10 mouse cellular contexts compared by ENCODE assay signal in the genomic region with DNA sequence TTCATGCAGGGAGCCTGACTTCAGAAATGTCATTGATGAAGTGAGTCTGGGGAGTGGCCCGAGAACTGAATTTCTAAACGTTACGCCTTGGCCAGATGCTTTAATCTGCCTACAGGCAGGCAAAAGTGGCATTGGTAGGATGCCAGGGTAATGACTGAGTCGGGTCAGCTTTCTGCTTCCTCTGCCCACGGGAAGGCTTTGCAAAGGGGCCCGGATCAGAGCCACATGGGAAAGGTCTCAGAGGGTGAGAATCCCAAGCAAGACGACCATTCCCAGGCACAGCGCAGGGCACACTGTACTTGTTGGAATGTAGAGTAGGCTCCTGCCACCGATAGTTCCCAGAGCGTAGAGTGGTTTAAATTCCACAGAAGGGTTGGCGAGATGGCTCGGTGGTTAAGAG.
DNase-seq lines count a peak whose midpoint lies in the region; ATAC-seq and TF ChIP-seq lines count a peak whose summit lies in the region.
"Had no signal": no experiment of that assay in that cellular context is flagged by ENCODE, and none has a peak within 500 bp of the region (broad histone marks: within the 10 kb centered on the region; RNA-seq: fewer than 3 reads in every experiment).

No protein-coding gene starts in this region.

- peaks cover 28% of the 10 kb centered on the region for H3K4me1 ChIP-seq in forebrain, embryonic 11.5 days (replicated peaks; ENCODE audit: control insufficient read depth, insufficient read depth, low read length)
- H3K4me1 ChIP-seq in forebrain, postnatal 0 days (ENCODE audit: insufficient read depth): peaks cover 13% of the 10 kb centered on the region; the same call in 1 of the 2 replicates

- no peak for ATAC-seq in forebrain, embryonic 11.5 days (replicated peaks; ENCODE audit: low FRiP score)
- ATAC-seq in forebrain, postnatal 0 days: no peak

- no peak for TF ChIP-seq CTCF in forebrain, postnatal 0 days (IDR thresholded peaks at IDR 0.05; ENCODE audit: low read depth)

- H3K4me3 ChIP-seq in forebrain, embryonic 11.5 days (ENCODE audit: low read depth, low read length): no peak overlapping the region
- H3K4me3 ChIP-seq in forebrain, postnatal 0 days (ENCODE audit: low read depth, low read length): no peak overlapping the region

- no peak overlapping the region for H3K9ac ChIP-seq in forebrain, embryonic 11.5 days (ENCODE audit: low read length)
- H3K9ac ChIP-seq in forebrain, postnatal 0 days: no peak overlapping the region

- peak; percentile 52 for DNase-seq in forebrain, embryonic 11.5 days (ENCODE audit: low spot score)
- DNase-seq in forebrain, postnatal 0 days: no peak
- peak; percentile 28 for DNase-seq in kidney, postnatal 10 days
- DNase-seq in kidney, adult 9 months: no peak
- DNase-seq in ZHBTc4 (ENCODE audit: low read depth, low spot score): peak; percentile 60
- DNase-seq in lung, postnatal 10 days: peak; percentile 54
- no peak for DNase-seq in right cerebral cortex, postnatal 25 days
- DNase-seq in cerebellum, postnatal 36 days: no peak
- DNase-seq: kidney, postnatal 14 days; right cerebral cortex, adult 18-20 months had no signal

- H3K27ac ChIP-seq in forebrain, embryonic 11.5 days (ENCODE audit: low read depth, low read length): no peak overlapping the region
- no peak overlapping the region for H3K27ac ChIP-seq in forebrain, postnatal 0 days (ENCODE audit: low read depth, low read length)

- no peaks in the 10 kb centered on the region for H3K9me3 ChIP-seq in forebrain, embryonic 11.5 days (ENCODE audit: control insufficient read depth, low read length)
- no peaks in the 10 kb centered on the region for H3K9me3 ChIP-seq in forebrain, postnatal 0 days (ENCODE audit: low read length)

- no peak overlapping the region for H3K4me2 ChIP-seq in forebrain, embryonic 11.5 days (ENCODE audit: low read depth, low read length, severe bottlenecking)
- H3K4me2 ChIP-seq in forebrain, postnatal 0 days (ENCODE audit: low read depth): no peak overlapping the region

- H3K36me3 ChIP-seq in forebrain, embryonic 11.5 days (ENCODE audit: control insufficient read depth, insufficient read depth, low read length): no peaks in the 10 kb centered on the region
- no peaks in the 10 kb centered on the region for H3K36me3 ChIP-seq in forebrain, postnatal 0 days (ENCODE audit: insufficient read depth)

- peaks cover 10% of the 10 kb centered on the region for H3K27me3 ChIP-seq in forebrain, embryonic 11.5 days (ENCODE audit: control insufficient read depth, insufficient read depth, low read length)
- H3K27me3 ChIP-seq in forebrain, postnatal 0 days (ENCODE audit: insufficient read depth, low read length): no peaks in the 10 kb centered on the region

- 50% methylated on average over 12 of the region's 12 CpGs for whole genome bisulfite sequencing in forebrain, embryonic 11.5 days
- WGBS in forebrain, postnatal 0 days: 31% methylated on average over 12 of the region's 12 CpGs

Comparison
In these comparisons a context has a peak if more than half of its experiments do, and no peak if none do; other contexts are left out.
1. DNase-seq: peak in forebrain, embryonic 11.5 days (single experiment), kidney, postnatal 10 days (single experiment), ZHBTc4 (single experiment) and lung, postnatal 10 days (single experiment); none in forebrain, postnatal 0 days (single experiment), kidney, adult 9 months (single experiment), right cerebral cortex, postnatal 25 days (single experiment) and cerebellum, postnatal 36 days (0 of 2).